Mouse (Mus musculus): ENCODE measurements around the gene Adcy3. TPM values are rescaled to one million over a fixed set of nuclear protein-coding genes. Genes with fewer than 3 reads are reported as not detected.
A peak's percentile ranks its signal among the peaks of the same experiment; 100 is the strongest.
"Not testable (repeated sequence)": the region's sequence is repeated elsewhere in the genome, so short reads cannot be mapped to it uniquely, and the experiment has no call there.

Adcy3 gene
- total and polyA plus RNA-seq, 3 experiments = 3.4 to 4.8 (median 4.3) TPM

DNA sequence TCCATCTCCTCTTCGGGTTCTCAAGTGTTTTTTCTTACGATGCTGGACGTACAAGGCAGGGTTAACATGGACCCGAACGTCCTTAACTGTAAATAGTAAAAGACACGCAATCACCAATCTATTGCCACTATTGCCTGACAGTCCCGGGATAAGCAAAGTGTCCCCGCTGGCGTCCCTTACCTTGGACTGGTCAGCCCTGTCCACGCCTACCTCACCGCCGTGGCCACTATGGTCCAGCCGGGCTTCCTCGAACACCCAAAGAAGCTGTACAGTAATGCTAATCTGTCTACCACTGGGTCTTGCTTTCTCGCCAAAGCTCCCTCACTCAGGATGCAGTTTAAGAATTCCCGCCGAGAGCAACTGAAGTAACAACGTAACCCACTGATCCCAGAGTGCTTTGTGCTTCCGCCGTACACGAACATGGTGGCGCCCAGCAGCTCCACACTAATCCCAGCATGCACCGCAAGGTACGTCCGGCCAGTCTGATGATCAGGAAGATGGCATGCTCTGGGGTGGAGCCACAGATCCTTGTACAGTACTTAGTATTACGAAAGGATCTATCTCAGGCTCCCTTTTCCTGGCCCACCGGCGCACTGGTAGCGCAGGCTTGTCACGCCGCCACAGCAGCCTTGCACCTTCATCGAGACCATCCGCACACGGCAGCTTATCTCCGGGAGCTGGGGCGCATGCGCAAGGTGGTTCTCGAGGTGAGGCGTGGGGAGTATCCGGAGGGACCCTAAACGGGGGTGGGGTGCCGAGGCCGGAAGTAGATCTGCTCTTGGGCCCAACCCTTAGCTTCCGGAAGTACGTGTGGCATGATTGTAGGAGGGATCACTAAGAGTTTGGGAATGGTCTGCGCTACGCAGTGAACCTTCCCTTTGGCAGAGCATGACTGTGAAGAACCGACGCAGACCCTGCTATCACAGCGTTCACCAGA is 100.9 kb downstream of the Adcy3 start, which contains the start of the genes Ptrhd1 and Cenpo:
Gene Ptrhd1, plus strand, starts transcription at position 456 of the 937 bp plus-strand sequence.
Gene Cenpo, minus strand, starts transcription at position 723 of the 937 bp plus-strand sequence.
- TF ChIP-seq EP300 (IDR thresholded peaks at IDR 0.05; ENCODE audit: insufficient read depth, low read depth, low read length) = peak; percentile 76; the same call in 1 of the 2 replicates
- TF ChIP-seq POLR2A (IDR thresholded peaks at IDR 0.05; ENCODE audit: insufficient read depth, low read depth, low read length) = peak; percentile 93
- TF ChIP-seq CTCF (IDR thresholded peaks at IDR 0.05) = peak; percentile 10; the same call in 1 of the 2 replicates
- no peaks in the 10 kb centered on the region for H3K27me3 ChIP-seq (ENCODE audit: control insufficient read depth, insufficient read depth, low read length)
- intact Hi-C loops (cut with DNase I) = loop anchor here (5.0 kb wide), 1 partner anchor 243 kb away; the partner anchor contains the start of gene Ncoa1
- DNase-seq = peak; percentile 96 to 97
- no peaks in the 10 kb centered on the region for H3K79me2 ChIP-seq (replicated peaks; ENCODE audit: control insufficient read depth, insufficient read depth, low read length)
- H3K27ac ChIP-seq = peak within 1 kb of the TSS; percentile 97
- no peaks in the 10 kb centered on the region for H3K36me3 ChIP-seq (ENCODE audit: control insufficient read depth, insufficient read depth, low read length)
- H3K4me3 ChIP-seq = peak within 1 kb of the TSS; percentile 85
- no peaks in the 10 kb centered on the region; the same call in 1 of the 2 replicates for H3K4me1 ChIP-seq (ENCODE audit: control insufficient read depth, insufficient read depth, low read length)
- under 1% methylated on average over 50 of the region's 50 CpGs for whole genome bisulfite sequencing
- H3K9ac ChIP-seq (ENCODE audit: low read depth, low read length) = peak within 1 kb of the TSS; percentile 90

DNA sequence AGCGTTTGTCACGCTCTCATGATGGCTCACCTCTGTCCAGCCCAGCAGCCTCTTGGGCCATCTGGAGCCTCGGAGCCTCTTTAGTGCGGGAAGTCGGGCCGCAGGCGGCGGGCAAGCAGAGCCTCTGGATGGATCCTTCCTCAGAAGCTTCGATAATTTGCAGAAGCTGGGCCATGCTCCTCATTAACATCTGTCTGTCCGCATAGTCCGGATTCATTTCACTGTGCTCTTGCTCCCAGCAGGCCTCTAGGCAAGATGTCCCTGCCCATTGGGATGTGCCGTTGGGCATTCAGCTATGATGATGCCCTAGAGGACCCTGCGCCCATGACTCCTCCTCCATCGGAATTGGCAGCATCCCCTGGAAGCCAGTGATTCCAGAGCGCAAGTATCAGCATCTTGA is 104.6 kb downstream of the Adcy3 start:
- no peak for DNase-seq
- H3K79me2 ChIP-seq (replicated peaks; ENCODE audit: control insufficient read depth, insufficient read depth, low read length) = no peaks in the 10 kb centered on the region
- no peaks in the 10 kb centered on the region for H3K36me3 ChIP-seq (ENCODE audit: control insufficient read depth, insufficient read depth, low read length)
- no peak overlapping the region for H3K27ac ChIP-seq
- H3K4me1 ChIP-seq (ENCODE audit: control insufficient read depth, insufficient read depth, low read length) = peaks cover 1% of the 10 kb centered on the region; the same call in 1 of the 2 replicates
- H3K27me3 ChIP-seq (ENCODE audit: control insufficient read depth, insufficient read depth, low read length) = no peaks in the 10 kb centered on the region
- intact Hi-C loops (cut with DNase I) = no loop called here
- 95% methylated on average over 15 of the region's 15 CpGs for WGBS
- no peak overlapping the region for H3K9ac ChIP-seq (ENCODE audit: low read depth, low read length)
- TF ChIP-seq POLR2A (IDR thresholded peaks at IDR 0.05; ENCODE audit: insufficient read depth, low read depth, low read length) (no peak), CTCF (IDR thresholded peaks at IDR 0.05) (no peak), EP300 (IDR thresholded peaks at IDR 0.05; ENCODE audit: insufficient read depth, low read depth, low read length) (no peak)
- no peak overlapping the region for H3K4me3 ChIP-seq

DNA sequence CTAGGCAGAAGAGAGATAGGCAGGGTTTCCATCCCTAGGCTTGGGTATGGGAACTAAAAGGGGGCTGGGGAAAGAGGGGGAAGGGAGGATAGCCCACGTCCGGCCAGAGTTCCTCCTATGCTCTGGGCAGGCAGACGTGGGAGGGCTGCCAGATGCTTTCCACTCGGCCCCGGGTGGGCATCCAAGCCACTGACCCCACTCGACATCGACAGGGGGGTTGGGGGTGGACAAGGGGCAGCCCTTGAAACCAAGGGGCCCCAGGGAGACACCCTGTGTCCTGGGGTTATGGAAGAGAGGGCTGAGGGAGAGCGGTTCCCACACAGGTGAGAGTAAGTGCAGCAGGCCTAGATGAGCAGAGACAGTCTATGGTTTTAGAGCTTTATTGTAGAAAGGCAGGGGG is 107.4 kb downstream of the Adcy3 start:
- H3K4me1 ChIP-seq (ENCODE audit: control insufficient read depth, insufficient read depth, low read length); H3K27me3 ChIP-seq (ENCODE audit: control insufficient read depth, insufficient read depth, low read length); intact Hi-C loops (cut with DNase I); H3K79me2 ChIP-seq (replicated peaks; ENCODE audit: control insufficient read depth, insufficient read depth, low read length); DNase-seq; H3K36me3 ChIP-seq (ENCODE audit: control insufficient read depth, insufficient read depth, low read length); H3K27ac ChIP-seq; H3K4me3 ChIP-seq; H3K9ac ChIP-seq (ENCODE audit: low read depth, low read length): not testable (repeated sequence)
- 59% methylated on average over 8 of the region's 8 CpGs for WGBS

DNA sequence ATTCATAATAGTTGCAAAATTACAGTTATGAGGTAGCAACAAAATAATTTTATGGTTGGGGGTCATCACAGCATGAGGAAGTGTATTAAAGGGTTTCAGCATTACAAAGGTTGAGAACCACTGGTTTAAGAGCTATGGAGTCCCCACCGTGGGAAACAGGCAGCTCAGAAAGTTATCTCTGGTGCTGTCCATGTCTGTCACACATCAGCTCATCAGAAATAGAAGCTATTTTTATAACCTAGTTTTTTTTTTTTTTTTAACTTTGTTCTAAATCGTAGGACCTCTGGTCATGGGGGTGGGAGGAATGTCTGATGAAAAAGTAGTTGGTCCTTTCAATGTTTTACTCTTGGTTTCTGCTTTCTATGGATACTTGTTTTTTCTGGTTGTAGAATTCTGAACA is 110.9 kb downstream of the Adcy3 start:
- intact Hi-C loops (cut with DNase I) = no loop called here
- Histone ChIP-seq H3K4me3 (no peak overlapping the region), H3K27me3 (ENCODE audit: control insufficient read depth, insufficient read depth, low read length) (no peaks in the 10 kb centered on the region), H3K9ac (ENCODE audit: low read depth, low read length) (no peak overlapping the region), H3K36me3 (ENCODE audit: control insufficient read depth, insufficient read depth, low read length) (no peaks in the 10 kb centered on the region), H3K79me2 (replicated peaks; ENCODE audit: control insufficient read depth, insufficient read depth, low read length) (no peaks in the 10 kb centered on the region), H3K27ac (no peak overlapping the region), H3K4me1 (ENCODE audit: control insufficient read depth, insufficient read depth, low read length) (0 out of 2 replicates have a peak, but pooled peaks cover 1% of the 10 kb centered on the region)
- DNase-seq = no peak
- TF ChIP-seq CTCF (IDR thresholded peaks at IDR 0.05) (no peak), EP300 (IDR thresholded peaks at IDR 0.05; ENCODE audit: insufficient read depth, low read depth, low read length) (no peak), POLR2A (IDR thresholded peaks at IDR 0.05; ENCODE audit: insufficient read depth, low read depth, low read length) (no peak)
- 43% methylated on average over 2 of the region's 2 CpGs for WGBS

DNA sequence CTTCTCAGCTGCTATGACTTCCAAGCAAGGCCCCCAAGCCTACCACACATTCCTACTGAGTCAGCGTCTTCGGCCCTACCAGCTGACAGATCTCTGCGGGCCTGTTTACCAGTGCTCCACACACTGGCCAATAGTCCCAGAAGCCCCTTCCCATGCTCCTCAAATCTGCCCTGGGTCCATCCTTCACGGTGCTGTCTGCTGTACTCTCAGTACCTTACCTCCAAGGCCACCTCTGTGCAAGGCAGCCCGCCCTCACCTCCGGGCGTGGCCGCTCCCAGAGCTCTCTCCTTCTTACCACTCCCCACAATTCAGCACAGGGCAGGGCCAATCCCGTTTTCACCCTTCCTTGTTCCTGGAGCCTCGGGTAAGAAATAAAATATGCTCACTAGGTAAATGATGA is 112.8 kb downstream of the Adcy3 start:
- TF ChIP-seq POLR2A (IDR thresholded peaks at IDR 0.05; ENCODE audit: insufficient read depth, low read depth, low read length) (no peak), CTCF (IDR thresholded peaks at IDR 0.05) (no peak), EP300 (IDR thresholded peaks at IDR 0.05; ENCODE audit: insufficient read depth, low read depth, low read length) (no peak)
- no peaks in the 10 kb centered on the region for H3K36me3 ChIP-seq (ENCODE audit: control insufficient read depth, insufficient read depth, low read length)
- intact Hi-C loops (cut with DNase I) = no loop called here
- H3K4me3 ChIP-seq = no peak overlapping the region
- WGBS = 85% methylated on average over 10 of the region's 10 CpGs
- 0 out of 2 replicates have a peak, but pooled peaks cover 1% of the 10 kb centered on the region for H3K4me1 ChIP-seq (ENCODE audit: control insufficient read depth, insufficient read depth, low read length)
- no peaks in the 10 kb centered on the region for H3K79me2 ChIP-seq (replicated peaks; ENCODE audit: control insufficient read depth, insufficient read depth, low read length)
- H3K9ac ChIP-seq (ENCODE audit: low read depth, low read length) = no peak overlapping the region
- no peak overlapping the region for H3K27ac ChIP-seq
- H3K27me3 ChIP-seq (ENCODE audit: control insufficient read depth, insufficient read depth, low read length) = no peaks in the 10 kb centered on the region
- no peak for DNase-seq

DNA sequence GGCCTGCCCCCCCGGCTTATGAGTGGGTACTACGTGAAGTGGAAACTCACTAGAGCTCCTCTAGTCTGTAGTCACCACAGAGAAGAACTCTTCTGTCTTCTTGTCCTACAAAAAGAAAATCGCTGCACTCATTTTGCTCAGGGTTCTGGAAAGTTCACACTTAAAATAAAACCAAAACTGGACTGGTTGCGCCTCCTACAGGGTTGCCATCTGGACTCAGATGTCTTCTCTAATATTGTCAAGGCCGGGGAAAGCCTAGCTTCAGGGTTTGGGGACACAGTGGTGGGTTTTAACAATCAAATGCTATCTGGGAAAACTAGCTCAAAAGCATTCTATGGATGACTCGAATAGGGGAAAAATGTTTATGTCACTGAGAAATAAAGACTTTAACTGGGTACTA is 116.9 kb downstream of the Adcy3 start:
- 89% methylated on average over 6 of the region's 6 CpGs for WGBS
- no peaks in the 10 kb centered on the region for H3K79me2 ChIP-seq (replicated peaks; ENCODE audit: control insufficient read depth, insufficient read depth, low read length)

More for the DNA sequence above, 116.9 kb downstream of the Adcy3 start:
- no peaks in the 10 kb centered on the region for H3K4me1 ChIP-seq (ENCODE audit: control insufficient read depth, insufficient read depth, low read length)
- no peak for TF ChIP-seq CTCF (IDR thresholded peaks at IDR 0.05)
- no peaks in the 10 kb centered on the region for H3K27me3 ChIP-seq (ENCODE audit: control insufficient read depth, insufficient read depth, low read length)
- intact Hi-C loops (cut with DNase I) = no loop called here
- no peaks in the 10 kb centered on the region for H3K36me3 ChIP-seq (ENCODE audit: control insufficient read depth, insufficient read depth, low read length)
- no peak overlapping the region for H3K27ac ChIP-seq
- H3K4me3 ChIP-seq = no peak overlapping the region
- no peak overlapping the region for H3K9ac ChIP-seq (ENCODE audit: low read depth, low read length)
- no peak for DNase-seq

All from heart, adult 2 months (tissue).